Mouse (Mus musculus) forebrain, embryonic 16.5 days (tissue): ENCODE data around the gene Galnt11. TPM values are rescaled to one million over a fixed set of nuclear protein-coding genes. Genes with fewer than 3 reads are reported as not detected.

ENCODE experiments used
- ATAC-seq: fragments of 200-750 bp; cut with Nextera tagmentation; 2 replicates; pipeline ENCODE4 v1.8.0; 2017; ENCODE audit warnings: mild to moderate bottlenecking, moderate library complexity
- H3K27ac ChIP-seq: fragments of 300-500 bp; sonication (generic); 2 replicates; pipeline ENCODE4 v1.5.1; 2014; ENCODE audit warnings: low read length, control low read depth
- H3K27me3 ChIP-seq: fragments of 300-500 bp; sonication (generic); replicated peaks from 2 replicates; pipeline ENCODE4 v1.6.1; 2014; ENCODE audit warnings: low read length; ENCODE audit not compliant: control insufficient read depth, insufficient read depth
- H3K36me3 ChIP-seq: fragments of 300-500 bp; sonication (generic); 2 replicates; pipeline ENCODE4 v1.6.1; 2014; ENCODE audit not compliant: control insufficient read depth, insufficient read depth
- H3K4me1 ChIP-seq: fragments of 300-500 bp; sonication (generic); replicated peaks from 2 replicates; pipeline ENCODE4 v1.6.1; 2014; ENCODE audit warnings: low read length; ENCODE audit not compliant: control insufficient read depth, insufficient read depth
- H3K4me2 ChIP-seq: fragments of 300-500 bp; sonication (generic); 2 replicates; pipeline ENCODE4 v1.6.1; 2014; ENCODE audit warnings: mild to moderate bottlenecking, low read length, control low read depth
- H3K4me3 ChIP-seq: fragments of 300-500 bp; sonication (generic); replicated peaks from 2 replicates; pipeline ENCODE4 v1.5.1; 2014; ENCODE audit warnings: mild to moderate bottlenecking, low read length, control low read depth
- H3K9ac ChIP-seq: fragments of 300-500 bp; sonication (generic); replicated peaks from 2 replicates; pipeline ENCODE4 v1.6.1; 2014; ENCODE audit warnings: low read depth, low read length, control low read depth
- H3K9me3 ChIP-seq: fragments of 300-500 bp; sonication (generic); 2 replicates; pipeline ENCODE4 v1.6.1; 2016; ENCODE audit warnings: low read length; ENCODE audit not compliant: control insufficient read depth
- WGBS: fragments of 180-500 bp; shearing (Covaris S2); extraction: QIAGEN DNeasy Blood & Tissue Kit; methylation state at CpG from one replicate; pipeline ENCODE4 v1.1.7; 2014; 5-methylcytosine and 5-hydroxymethylcytosine counted together
- polyA plus RNA-seq: library from polyadenylated mRNA; unstranded; fragments of >200 nt; fragmentation: Nextera tagmentation; extraction: Ambion mirVana; gene quantifications from 2 replicates; pipeline ENCODE4 v1.2.1, GENCODE M21; 2015

Gene Galnt11
- polyA plus RNA-seq, 1 experiment from 2014 or later, result 44.1 TPM

DNA sequence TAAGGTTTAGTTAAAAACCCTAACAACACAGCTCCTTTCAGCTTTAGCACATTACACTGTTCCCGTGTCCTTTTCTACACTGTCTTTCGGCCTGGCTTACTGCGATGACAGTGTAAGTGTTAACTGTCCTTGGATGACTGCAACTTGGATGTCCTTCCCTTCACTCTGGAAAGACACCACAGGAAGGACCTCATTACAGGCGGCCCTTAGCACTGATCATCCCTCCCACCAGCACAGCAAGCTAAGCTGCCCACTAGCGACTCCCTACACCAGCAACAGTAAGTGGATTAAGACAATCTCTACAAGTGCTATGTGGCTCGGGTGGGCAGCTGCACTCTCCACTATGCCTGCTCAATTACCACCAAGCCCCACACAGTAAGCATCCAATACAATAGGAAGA, 54.7 kb downstream of the Galnt11 start:
- Histone ChIP-seq H3K27me3 (no peaks in the 10 kb centered on the region), H3K9ac (no peak overlapping the region), H3K4me1 (no peaks in the 10 kb centered on the region), H3K9me3 (no peaks in the 10 kb centered on the region), H3K4me2 (no peak overlapping the region), H3K4me3 (no peak overlapping the region), H3K27ac (no peak overlapping the region), H3K36me3 (peaks cover 36% of the 10 kb centered on the region)
- no peak for ATAC-seq
- 77% methylated on average over 6 of the region's 6 CpGs for WGBS

DNA sequence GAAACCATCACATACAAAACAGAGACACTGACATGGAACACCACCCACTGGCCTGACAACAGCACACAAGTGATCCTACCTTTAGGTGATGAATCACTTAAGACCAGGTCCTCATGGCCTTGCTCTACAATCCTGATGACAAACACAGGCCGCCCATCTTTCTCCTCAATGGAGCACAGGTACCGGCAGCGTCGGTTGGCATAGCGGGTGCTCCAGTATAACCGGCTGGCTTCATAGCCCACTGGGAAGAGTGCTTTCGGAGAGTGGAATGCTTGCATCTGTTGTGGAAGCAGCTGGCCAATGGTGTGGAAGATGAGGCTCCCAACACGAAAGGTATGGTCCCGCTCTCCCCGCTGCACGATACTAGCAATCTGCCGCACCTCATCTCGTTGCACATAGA, 62.3 kb downstream of the Galnt11 start:
- 96% methylated on average over 13 of the region's 13 CpGs for WGBS
- no peak for ATAC-seq
- Histone ChIP-seq H3K4me1 (no peaks in the 10 kb centered on the region), H3K27me3 (no peaks in the 10 kb centered on the region), H3K4me3 (no peak overlapping the region), H3K9me3 (no peaks in the 10 kb centered on the region), H3K27ac (no peak overlapping the region), H3K9ac (no peak overlapping the region), H3K4me2 (no peak overlapping the region), H3K36me3 (peaks cover 40% of the 10 kb centered on the region)

DNA sequence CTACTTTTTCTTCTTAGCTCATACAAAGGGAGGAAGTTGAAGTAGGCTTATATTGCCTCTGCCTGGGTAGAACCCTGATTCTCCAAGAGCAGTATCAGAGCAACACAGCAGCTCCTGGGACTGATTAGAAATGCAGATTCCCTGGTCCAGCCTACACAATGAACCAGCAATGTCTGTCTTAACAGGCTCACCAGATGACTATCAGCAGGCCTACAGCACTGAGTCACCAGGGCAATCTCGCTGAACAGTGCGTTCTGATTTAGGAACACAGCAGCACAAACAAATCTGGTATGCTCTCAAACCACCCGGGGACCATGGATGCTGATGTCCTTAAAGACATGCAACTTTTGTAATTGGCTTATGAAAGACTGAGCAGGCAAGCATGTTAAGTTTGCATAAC, 75.1 kb downstream of the Galnt11 start:
- Histone ChIP-seq H3K27ac (no peak overlapping the region), H3K27me3 (no peaks in the 10 kb centered on the region), H3K9me3 (no peaks in the 10 kb centered on the region), H3K36me3 (peaks cover 29% of the 10 kb centered on the region), H3K9ac (no peak overlapping the region), H3K4me3 (no peak overlapping the region), H3K4me1 (no peaks in the 10 kb centered on the region; the same call in 1 of the 2 replicates), H3K4me2 (no peak overlapping the region)
- ATAC-seq, result no peak
- 62% methylated on average over 3 of the region's 3 CpGs for WGBS

DNA sequence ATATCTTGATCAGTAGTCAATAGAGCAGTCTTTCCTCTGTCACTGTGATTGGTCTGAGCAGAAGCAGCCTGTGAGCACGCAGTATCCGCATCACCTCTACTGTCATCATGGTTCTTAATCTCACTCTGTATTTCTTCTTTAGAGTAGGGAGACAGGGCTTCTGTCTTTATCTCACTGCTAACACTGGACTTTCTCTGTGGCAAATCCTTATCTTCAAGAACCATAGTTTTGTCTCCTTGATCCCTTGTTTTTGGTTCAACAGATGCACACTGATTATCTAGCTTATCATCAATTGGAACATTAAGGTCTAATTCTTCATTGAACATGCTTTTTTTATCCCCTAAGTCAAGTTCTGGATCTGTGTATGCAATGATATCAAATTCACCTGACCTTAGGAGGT, 88.5 kb downstream of the Galnt11 start:
- Histone ChIP-seq H3K4me2 (no peak overlapping the region), H3K4me3 (no peak overlapping the region), H3K9ac (no peak overlapping the region), H3K27ac (no peak overlapping the region), H3K4me1 (no peaks in the 10 kb centered on the region), H3K9me3 (no peaks in the 10 kb centered on the region), H3K27me3 (no peaks in the 10 kb centered on the region), H3K36me3 (peaks cover 38% of the 10 kb centered on the region)
- 90% methylated on average over 2 of the region's 2 CpGs for WGBS
- ATAC-seq, result no peak

DNA sequence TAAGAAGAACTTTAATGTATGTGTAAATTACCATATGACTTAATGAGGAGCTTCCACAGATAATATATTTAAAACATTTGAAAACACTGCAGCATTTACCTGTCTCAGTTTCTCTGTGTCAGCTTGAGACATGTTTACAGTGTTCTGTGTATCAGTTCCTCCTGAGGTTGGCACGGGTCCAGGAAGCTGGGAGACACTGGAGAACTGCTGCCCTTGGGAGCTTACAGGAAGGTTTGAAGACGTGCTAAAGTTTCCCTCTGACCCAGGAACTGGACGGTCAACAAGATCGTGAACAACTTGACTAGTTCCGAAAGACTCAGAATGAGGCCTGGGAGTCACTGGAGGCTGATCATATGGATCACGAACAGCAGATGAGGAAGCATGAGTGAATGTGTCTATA, 92.2 kb downstream of the Galnt11 start:
- 90% methylated on average over 6 of the region's 6 CpGs for WGBS
- H3K9ac ChIP-seq, result no peak overlapping the region
- H3K9me3 ChIP-seq, result no peaks in the 10 kb centered on the region
- no peak overlapping the region for H3K4me2 ChIP-seq
- H3K4me1 ChIP-seq, result no peaks in the 10 kb centered on the region
- ATAC-seq, result no peak
- H3K27me3 ChIP-seq, result no peaks in the 10 kb centered on the region
- no peak overlapping the region for H3K4me3 ChIP-seq
- no peak overlapping the region for H3K27ac ChIP-seq
- peaks cover 45% of the 10 kb centered on the region for H3K36me3 ChIP-seq

Other genes starting within 250 kb of the Galnt11 start
- gene Prkag2, start 121.3 kb upstream of the Galnt11 start, polyA plus RNA-seq, result 105 and 109 TPM in 2 replicates
- not detected in 2 replicates for gene Galntl5, start 40.4 kb upstream of the Galnt11 start, polyA plus RNA-seq
- gene E130116L18Rik, start 1.2 kb downstream of the Galnt11 start, polyA plus RNA-seq, result not detected in 2 replicates